Mouse (Mus musculus): ENCODE results near the gene Spef2. TPM values are rescaled to one million over a fixed set of nuclear protein-coding genes. Genes with fewer than 3 reads are reported as not detected.
"Not testable (repeated sequence)": the region's sequence is repeated elsewhere in the genome, so short reads cannot be mapped to it uniquely, and the experiment has no call there.

The Spef2 gene
- polyA plus RNA-seq, 1 experiment from 2014 or later = 0.35 TPM

GRCm38 (mm10) chr15:9710330-9710729 lies 38.3 kb downstream of the Spef2 start:
- DNase-seq (ENCODE audit: extremely low spot score, low spot score) = no peak
- WGBS = 86% methylated on average over 2 of the region's 2 CpGs
- no peaks in the 10 kb centered on the region for H3K4me1 ChIP-seq
- H3K36me3 ChIP-seq (replicated peaks) = no peaks in the 10 kb centered on the region
- no peak overlapping the region for H3K27ac ChIP-seq
- no peak overlapping the region for H3K4me3 ChIP-seq
- H3K27me3 ChIP-seq (ENCODE audit: poor library complexity, severe bottlenecking) = no peaks in the 10 kb centered on the region
- no peaks in the 10 kb centered on the region for H3K9me3 ChIP-seq

- Histone ChIP-seq H3K9me3 (no peaks in the 10 kb centered on the region), H3K4me3 (no peak overlapping the region), H3K36me3 (replicated peaks) (no peaks in the 10 kb centered on the region), H3K27me3 (ENCODE audit: poor library complexity, severe bottlenecking) (no peaks in the 10 kb centered on the region), H3K27ac (no peak overlapping the region), H3K4me1 (no peaks in the 10 kb centered on the region)
- no peak for DNase-seq (ENCODE audit: extremely low spot score, low spot score)
- WGBS = 88% methylated on average over 2 of the region's 2 CpGs
These were observed 42.7 kb downstream of the Spef2 start for GRCm38 (mm10) chr15:9705830-9706450.

- no peaks in the 10 kb centered on the region for H3K36me3 ChIP-seq (replicated peaks)
- no peaks in the 10 kb centered on the region for H3K4me1 ChIP-seq
- no peak for DNase-seq (ENCODE audit: extremely low spot score, low spot score)
- no peak overlapping the region for H3K4me3 ChIP-seq
- no peak overlapping the region for H3K27ac ChIP-seq
- H3K9me3 ChIP-seq = no peaks in the 10 kb centered on the region
- H3K27me3 ChIP-seq (ENCODE audit: poor library complexity, severe bottlenecking) = no peaks in the 10 kb centered on the region
These were observed 46.8 kb downstream of the Spef2 start for GRCm38 (mm10) chr15:9701845-9702244.

DNA sequence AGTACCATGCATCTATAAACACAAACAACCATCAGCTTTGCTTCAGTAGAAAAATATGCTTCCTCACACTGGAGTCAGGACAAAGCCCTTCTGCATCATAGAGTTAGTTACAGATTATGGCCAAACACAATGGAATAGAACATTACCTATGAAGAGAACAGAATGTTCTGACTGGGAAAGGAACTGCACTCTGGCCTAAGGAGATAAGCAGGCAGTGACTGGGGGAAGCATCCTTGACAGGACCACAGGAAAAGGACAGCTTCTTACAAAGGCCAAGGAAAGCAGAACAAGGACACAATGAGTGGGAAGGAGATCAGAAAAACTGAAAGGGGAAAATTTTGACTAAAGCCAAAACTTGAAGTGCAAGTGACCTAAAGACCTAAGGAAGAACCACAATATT lies 56.9 kb downstream of the Spef2 start:
- H3K27ac ChIP-seq = no peak overlapping the region
- H3K4me1 ChIP-seq = no peaks in the 10 kb centered on the region
- no peak overlapping the region for H3K4me3 ChIP-seq
- no peaks in the 10 kb centered on the region for H3K36me3 ChIP-seq (replicated peaks)
- DNase-seq (ENCODE audit: extremely low spot score, low spot score) = no peak
- H3K27me3 ChIP-seq (ENCODE audit: poor library complexity, severe bottlenecking) = no peaks in the 10 kb centered on the region
- no peaks in the 10 kb centered on the region for H3K9me3 ChIP-seq

DNA sequence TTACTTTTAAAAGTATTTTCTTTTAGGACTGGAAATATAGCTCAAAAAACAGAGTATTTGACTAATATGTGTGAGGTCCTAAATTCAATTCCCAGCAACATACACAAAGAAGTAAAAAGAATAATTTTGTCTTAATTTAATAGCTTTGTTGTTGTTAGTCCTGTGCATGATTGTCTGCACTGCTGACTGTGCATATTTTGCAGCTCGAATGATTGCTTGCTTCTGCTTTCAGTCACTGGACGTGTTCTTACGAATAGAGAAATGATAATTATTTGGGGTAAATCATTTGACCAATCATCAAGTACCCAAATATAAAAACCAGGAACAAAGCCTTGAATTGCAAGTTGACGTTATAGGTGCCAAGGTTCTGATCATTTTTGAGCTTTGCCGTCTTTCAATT lies 57.8 kb downstream of the Spef2 start:
- DNase-seq (ENCODE audit: extremely low spot score, low spot score) = no peak
- no peaks in the 10 kb centered on the region for H3K4me1 ChIP-seq
- H3K9me3 ChIP-seq = no peaks in the 10 kb centered on the region
- 89% methylated on average over 5 of the region's 5 CpGs for WGBS
- H3K36me3 ChIP-seq (replicated peaks) = no peaks in the 10 kb centered on the region
- H3K27me3 ChIP-seq (ENCODE audit: poor library complexity, severe bottlenecking) = no peaks in the 10 kb centered on the region
- H3K27ac ChIP-seq = no peak overlapping the region
- no peak overlapping the region for H3K4me3 ChIP-seq

- no peaks in the 10 kb centered on the region for H3K27me3 ChIP-seq (ENCODE audit: poor library complexity, severe bottlenecking)
- WGBS = 83% methylated on average over 1 of the region's 1 CpGs
These were observed 58.2 kb downstream of the Spef2 start for GRCm38 (mm10) chr15:9690436-9690835.

GRCm38 (mm10) chr15:9683485-9683884 lies 65.2 kb downstream of the Spef2 start:
- no peak overlapping the region for H3K27ac ChIP-seq
- H3K27me3 ChIP-seq (ENCODE audit: poor library complexity, severe bottlenecking) = no peaks in the 10 kb centered on the region
- H3K36me3 ChIP-seq (replicated peaks) = no peaks in the 10 kb centered on the region
- WGBS = 87% methylated on average over 4 of the region's 4 CpGs
- DNase-seq (ENCODE audit: extremely low spot score, low spot score) = no peak
- no peaks in the 10 kb centered on the region for H3K9me3 ChIP-seq
- H3K4me1 ChIP-seq = no peaks in the 10 kb centered on the region
- H3K4me3 ChIP-seq = no peak overlapping the region

More at GRCm38 (mm10) chr15:9690436-9690835, 58.2 kb downstream of the Spef2 start:
- no peaks in the 10 kb centered on the region for H3K4me1 ChIP-seq
- H3K9me3 ChIP-seq = no peaks in the 10 kb centered on the region
- H3K27ac ChIP-seq = no peak overlapping the region
- no peaks in the 10 kb centered on the region for H3K36me3 ChIP-seq (replicated peaks)
- no peak for DNase-seq (ENCODE audit: extremely low spot score, low spot score)
- H3K4me3 ChIP-seq = no peak overlapping the region

DNA sequence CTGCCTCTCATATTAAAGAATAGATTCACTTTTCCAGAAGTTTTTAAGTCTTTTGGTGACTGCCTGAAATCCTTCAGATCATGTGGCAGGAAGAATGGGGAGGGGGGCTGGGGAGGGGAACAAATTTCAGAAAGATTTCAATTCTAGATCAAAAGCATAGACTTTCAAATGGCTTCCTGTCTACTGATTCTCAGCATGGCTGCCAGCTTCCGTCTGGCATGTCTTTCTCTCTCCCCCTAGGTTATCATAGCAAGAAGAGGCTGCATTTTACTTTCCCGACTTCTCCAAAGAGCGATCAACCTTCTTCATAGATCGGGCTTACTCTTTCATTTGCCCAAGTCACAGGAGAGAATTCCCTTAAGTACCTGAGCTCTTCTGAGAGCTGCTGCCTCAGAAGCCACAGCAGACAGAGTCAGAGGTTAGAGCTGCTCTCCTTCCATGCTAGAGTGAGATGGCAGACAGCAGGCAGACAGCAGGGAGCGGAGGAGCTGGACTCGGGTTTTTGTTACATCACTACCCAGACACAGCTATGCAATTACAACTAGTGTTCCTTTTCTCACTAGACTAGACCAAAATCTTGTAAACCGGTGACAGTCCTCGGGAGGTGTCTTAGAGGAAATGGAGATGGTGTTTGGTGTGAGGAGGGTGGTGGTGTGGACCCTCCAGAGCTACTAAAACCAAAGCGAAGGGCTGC lies 71.2 kb downstream of the Spef2 start:
- H3K36me3 ChIP-seq (replicated peaks) = no peaks in the 10 kb centered on the region
- no peaks in the 10 kb centered on the region for H3K27me3 ChIP-seq (ENCODE audit: poor library complexity, severe bottlenecking)
- no peak overlapping the region for H3K27ac ChIP-seq
- no peak overlapping the region for H3K4me3 ChIP-seq
- H3K4me1 ChIP-seq = 0 out of 2 replicates have a peak, but pooled peaks cover 7% of the 10 kb centered on the region
- WGBS = 81% methylated on average over 9 of the region's 9 CpGs
- DNase-seq (ENCODE audit: extremely low spot score, low spot score) = no peak
- H3K9me3 ChIP-seq = no peaks in the 10 kb centered on the region

DNA sequence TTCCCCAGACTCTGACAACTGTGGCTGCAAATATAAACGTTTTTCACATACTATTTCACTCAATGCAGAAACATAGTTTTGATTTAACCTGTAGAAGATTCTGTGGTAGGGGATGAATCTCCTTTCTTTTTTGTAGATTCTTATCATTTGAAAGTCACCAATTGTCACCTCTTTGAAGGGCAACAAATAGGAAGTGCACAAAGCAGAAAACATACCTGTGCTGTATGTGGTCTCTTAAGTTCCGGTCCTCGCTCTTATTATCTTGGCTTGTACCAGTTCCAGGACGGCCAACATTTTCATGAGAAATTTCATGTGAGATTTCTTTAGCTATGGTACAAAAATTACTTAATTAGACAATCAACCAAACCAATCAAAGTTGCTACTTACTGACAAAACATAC lies 80.1 kb downstream of the Spef2 start:
- H3K27me3 ChIP-seq (ENCODE audit: poor library complexity, severe bottlenecking) = no peaks in the 10 kb centered on the region
- no peak for DNase-seq (ENCODE audit: extremely low spot score, low spot score)
- H3K27ac ChIP-seq = no peak overlapping the region
- H3K9me3 ChIP-seq = no peaks in the 10 kb centered on the region
- no peaks in the 10 kb centered on the region for H3K36me3 ChIP-seq (replicated peaks)
- no peaks in the 10 kb centered on the region for H3K4me1 ChIP-seq
- 91% methylated on average over 4 of the region's 4 CpGs for WGBS
- H3K4me3 ChIP-seq = no peak overlapping the region

DNA sequence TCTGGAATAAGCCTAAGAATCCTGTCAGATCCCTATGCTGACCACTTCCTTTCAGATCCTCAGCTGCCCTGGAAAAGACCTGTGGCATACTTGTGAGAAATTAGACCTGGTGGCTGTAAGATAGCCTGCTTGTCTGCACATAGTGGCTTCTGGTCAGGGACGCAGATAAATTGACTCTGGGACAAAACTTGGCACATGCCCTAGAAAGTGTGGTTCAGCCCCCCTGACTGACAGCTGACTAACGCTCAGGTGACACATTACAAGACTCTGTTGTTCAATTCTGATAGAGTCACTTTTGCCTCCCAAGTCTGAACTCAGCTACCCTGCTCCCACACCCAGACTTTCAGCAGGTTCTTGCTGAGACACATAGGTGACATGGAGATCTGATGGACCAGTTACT lies 83.7 kb downstream of the Spef2 start:
- H3K9me3 ChIP-seq; H3K36me3 ChIP-seq (replicated peaks); H3K27me3 ChIP-seq (ENCODE audit: poor library complexity, severe bottlenecking); H3K4me1 ChIP-seq; DNase-seq (ENCODE audit: extremely low spot score, low spot score); H3K4me3 ChIP-seq; H3K27ac ChIP-seq: not testable (repeated sequence)
- WGBS = 89% methylated on average over 2 of the region's 2 CpGs

GRCm38 (mm10) chr15:9661215-9661614 lies 87.5 kb downstream of the Spef2 start:
- DNase-seq (ENCODE audit: extremely low spot score, low spot score) = no peak
- 89% methylated on average over 1 of the region's 1 CpGs for WGBS
- no peak overlapping the region for H3K4me3 ChIP-seq
- H3K4me1 ChIP-seq = peaks cover 7% of the 10 kb centered on the region; the same call in 1 of the 2 replicates
- no peaks in the 10 kb centered on the region for H3K36me3 ChIP-seq (replicated peaks)
- no peaks in the 10 kb centered on the region for H3K27me3 ChIP-seq (ENCODE audit: poor library complexity, severe bottlenecking)
- no peak overlapping the region for H3K27ac ChIP-seq
- no peaks in the 10 kb centered on the region for H3K9me3 ChIP-seq

GRCm38 (mm10) chr15:9634471-9634870 lies 114.2 kb downstream of the Spef2 start:
- no peaks in the 10 kb centered on the region for H3K9me3 ChIP-seq
- H3K4me1 ChIP-seq = no peaks in the 10 kb centered on the region
- no peaks in the 10 kb centered on the region for H3K36me3 ChIP-seq (replicated peaks)
- no peak overlapping the region for H3K27ac ChIP-seq
- 91% methylated on average over 12 of the region's 12 CpGs for WGBS
- no peak overlapping the region for H3K4me3 ChIP-seq
- no peak for DNase-seq (ENCODE audit: extremely low spot score, low spot score)
- no peaks in the 10 kb centered on the region for H3K27me3 ChIP-seq (ENCODE audit: poor library complexity, severe bottlenecking)

DNA sequence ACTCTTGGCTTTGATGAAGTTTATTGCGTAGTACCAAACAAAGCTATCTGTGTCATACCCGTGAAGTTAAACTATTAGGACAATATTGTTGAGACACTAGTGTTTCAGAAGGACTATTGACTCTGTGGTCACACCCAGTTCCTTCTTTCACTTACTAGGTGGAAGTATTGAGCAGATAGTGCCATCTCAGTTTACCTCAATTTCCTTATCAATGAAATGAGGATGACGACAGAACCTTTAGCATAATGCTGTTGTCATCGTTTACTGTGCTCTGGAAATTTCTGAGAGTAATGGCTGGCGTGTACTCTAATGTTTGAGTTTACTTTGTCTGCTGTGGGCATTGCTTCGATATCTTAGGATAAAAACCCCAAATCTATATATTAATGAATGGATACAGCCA lies 117.0 kb downstream of the Spef2 start:
- 93% methylated on average over 6 of the region's 6 CpGs for WGBS

More for the DNA sequence above, 117.0 kb downstream of the Spef2 start:
- no peak for DNase-seq (ENCODE audit: extremely low spot score, low spot score)
- no peak overlapping the region for H3K4me3 ChIP-seq
- H3K4me1 ChIP-seq = no peaks in the 10 kb centered on the region
- no peaks in the 10 kb centered on the region for H3K9me3 ChIP-seq
- no peaks in the 10 kb centered on the region for H3K36me3 ChIP-seq (replicated peaks)
- H3K27me3 ChIP-seq (ENCODE audit: poor library complexity, severe bottlenecking) = no peaks in the 10 kb centered on the region
- no peak overlapping the region for H3K27ac ChIP-seq
